Mouse (Mus musculus): ENCODE results near the gene Arfgef3. TPM values are rescaled to one million over a fixed set of nuclear protein-coding genes. Genes with fewer than 3 reads are reported as not detected.

Arfgef3 gene
- polyA plus RNA-seq, 1 experiment from 2014 or later = 0.15 TPM

- no peak within 1 kb of the TSS for H3K27ac ChIP-seq (replicated peaks; ENCODE audit: low read depth, low read length)
- H3K4me1 ChIP-seq (ENCODE audit: control insufficient read depth, insufficient read depth, low read length) = no peaks in the 10 kb centered on the region
- H3K4me3 ChIP-seq (ENCODE audit: low read depth, low read length) = peak within 1 kb of the TSS; percentile 56
- peak; percentile 91 for DNase-seq (ENCODE audit: low spot score)
- 1% methylated on average over 22 of the region's 22 CpGs for WGBS
- no peaks in the 10 kb centered on the region for H3K9me3 ChIP-seq (ENCODE audit: control insufficient read depth, low read length)
- H3K4me2 ChIP-seq (ENCODE audit: low read depth, severe bottlenecking) = peak within 1 kb of the TSS; percentile 87
- H3K27me3 ChIP-seq (ENCODE audit: control insufficient read depth, insufficient read depth, low read length) = no peaks in the 10 kb centered on the region
- ATAC-seq (ENCODE audit: insufficient number of reproducible peaks, low FRiP score, low TSS enrichment, low read depth) = peak; percentile 92
- H3K36me3 ChIP-seq (ENCODE audit: control insufficient read depth, insufficient read depth, low read length) = no peaks in the 10 kb centered on the region
- H3K9ac ChIP-seq (ENCODE audit: low read length) = peak within 1 kb of the TSS; percentile 66
Measured at GRCm38 (mm10) chr10:18545813-18546235, 197.9 kb downstream of the Arfgef3 start, which contains the start of gene Hebp2. Hebp2 (minus strand) TSS chr10:18546076.

DNA sequence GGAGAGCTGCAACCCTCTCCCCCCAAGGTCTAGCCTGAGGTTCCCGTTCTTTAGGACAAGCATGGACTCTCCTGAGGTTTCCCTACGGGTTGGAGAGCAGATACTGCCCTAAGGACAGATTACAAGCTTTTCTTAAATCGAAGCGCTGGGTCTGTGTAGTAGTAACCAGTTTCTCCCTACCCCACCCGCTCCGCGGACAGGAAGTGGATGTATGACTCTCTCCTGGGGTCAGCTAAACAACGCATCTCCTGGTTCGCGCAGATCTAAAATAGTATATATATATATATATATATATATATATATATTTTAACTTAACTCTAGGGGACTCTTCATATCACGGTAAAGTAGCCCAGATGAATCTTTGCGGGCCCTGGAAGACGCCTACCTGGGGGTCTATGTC is 198.4 kb downstream of the Arfgef3 start:
- Histone ChIP-seq H3K4me1 (ENCODE audit: control insufficient read depth, insufficient read depth, low read length) (no peaks in the 10 kb centered on the region), H3K9me3 (ENCODE audit: control insufficient read depth, low read length) (no peaks in the 10 kb centered on the region), H3K4me2 (ENCODE audit: low read depth, severe bottlenecking) (peak overlapping the region; percentile 87), H3K36me3 (ENCODE audit: control insufficient read depth, insufficient read depth, low read length) (no peaks in the 10 kb centered on the region), H3K27ac (replicated peaks; ENCODE audit: low read depth, low read length) (no peak overlapping the region), H3K4me3 (ENCODE audit: low read depth, low read length) (peak overlapping the region; percentile 56), H3K9ac (ENCODE audit: low read length) (peak overlapping the region; percentile 66), H3K27me3 (ENCODE audit: control insufficient read depth, insufficient read depth, low read length) (no peaks in the 10 kb centered on the region)
- DNase-seq (ENCODE audit: low spot score) = no peak
- 9% methylated on average over 13 of the region's 13 CpGs for WGBS
- peak; percentile 18; the same call in 1 of the 2 replicates for ATAC-seq (ENCODE audit: insufficient number of reproducible peaks, low FRiP score, low TSS enrichment, low read depth)

DNA sequence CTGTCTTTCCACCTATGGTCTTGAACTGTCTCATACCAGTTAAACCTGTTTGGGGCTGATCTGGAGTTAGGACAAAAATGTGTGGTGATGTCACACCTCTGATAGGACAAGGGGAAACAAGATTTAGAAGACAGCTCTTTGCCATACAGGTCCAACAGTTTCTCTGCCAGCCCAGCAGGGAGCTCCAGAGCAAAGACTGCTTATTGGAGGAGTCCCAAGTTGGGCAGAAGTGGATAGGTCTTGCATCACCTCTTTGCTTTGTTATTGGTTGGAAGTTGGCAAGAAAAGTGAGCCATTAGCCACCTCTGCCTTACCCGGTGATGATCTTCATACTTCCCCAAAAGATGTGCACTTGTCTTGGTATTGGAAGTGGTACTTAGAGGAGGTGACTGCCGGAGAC is 206.9 kb downstream of the Arfgef3 start:
- H3K4me3 ChIP-seq (ENCODE audit: low read depth, low read length) = no peak overlapping the region
- WGBS = 91% methylated on average over 2 of the region's 2 CpGs
- no peak overlapping the region for H3K9ac ChIP-seq (ENCODE audit: low read length)
- H3K4me1 ChIP-seq (ENCODE audit: control insufficient read depth, insufficient read depth, low read length) = no peaks in the 10 kb centered on the region
- H3K4me2 ChIP-seq (ENCODE audit: low read depth, severe bottlenecking) = no peak overlapping the region
- H3K36me3 ChIP-seq (ENCODE audit: control insufficient read depth, insufficient read depth, low read length) = no peaks in the 10 kb centered on the region
- no peaks in the 10 kb centered on the region for H3K27me3 ChIP-seq (ENCODE audit: control insufficient read depth, insufficient read depth, low read length)
- ATAC-seq (ENCODE audit: insufficient number of reproducible peaks, low FRiP score, low TSS enrichment, low read depth) (no peak), DNase-seq (ENCODE audit: low spot score) (no peak)
- no peaks in the 10 kb centered on the region for H3K9me3 ChIP-seq (ENCODE audit: control insufficient read depth, low read length)
- no peak overlapping the region for H3K27ac ChIP-seq (replicated peaks; ENCODE audit: low read depth, low read length)

DNA sequence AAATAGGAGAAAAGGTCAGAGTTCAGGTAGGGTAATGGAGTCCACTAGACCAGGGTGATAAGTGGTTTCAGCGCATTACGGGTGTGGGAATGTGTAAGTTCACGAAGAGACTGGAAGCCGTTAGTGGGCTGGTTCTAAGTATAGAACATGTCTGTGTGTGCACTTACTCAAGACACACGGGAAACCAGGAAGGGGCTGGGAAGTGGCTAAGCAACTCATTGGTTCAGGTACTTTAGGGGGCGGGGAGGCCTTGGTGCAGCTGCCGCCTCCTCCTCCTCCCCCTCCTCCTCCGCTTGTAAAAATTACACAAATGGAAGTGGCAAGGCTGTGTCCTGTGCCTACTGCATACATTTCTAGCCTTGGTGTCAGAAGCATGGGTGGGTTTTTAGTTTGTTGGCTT is 211.5 kb downstream of the Arfgef3 start:
- DNase-seq (ENCODE audit: low spot score) (peak; percentile 46), ATAC-seq (ENCODE audit: insufficient number of reproducible peaks, low FRiP score, low TSS enrichment, low read depth) (no peak)
- no peaks in the 10 kb centered on the region for H3K27me3 ChIP-seq (ENCODE audit: control insufficient read depth, insufficient read depth, low read length)
- no peaks in the 10 kb centered on the region for H3K36me3 ChIP-seq (ENCODE audit: control insufficient read depth, insufficient read depth, low read length)
- no peak overlapping the region for H3K27ac ChIP-seq (replicated peaks; ENCODE audit: low read depth, low read length)
- WGBS = 52% methylated on average over 8 of the region's 8 CpGs
- no peaks in the 10 kb centered on the region for H3K4me1 ChIP-seq (ENCODE audit: control insufficient read depth, insufficient read depth, low read length)
- no peak overlapping the region for H3K9ac ChIP-seq (ENCODE audit: low read length)
- H3K9me3 ChIP-seq (ENCODE audit: control insufficient read depth, low read length) = no peaks in the 10 kb centered on the region
- no peak overlapping the region for H3K4me3 ChIP-seq (ENCODE audit: low read depth, low read length)
- no peak overlapping the region for H3K4me2 ChIP-seq (ENCODE audit: low read depth, severe bottlenecking)

Other genes starting within 250 kb of the Arfgef3 start
- gene Hebp2, start 197.9 kb downstream of the Arfgef3 start, polyA plus RNA-seq (2014; fragmentation: Nextera tagmentation; extraction: Ambion mirVana) = 19.7 and 21.0 TPM in 2 replicates
- not detected in 2 replicates for gene Gm4922, start 42.8 kb upstream of the Arfgef3 start, polyA plus RNA-seq (2014; fragmentation: Nextera tagmentation; extraction: Ambion mirVana)
- 41.1 and 43.3 TPM in 2 replicates for gene Perp, start 101.1 kb upstream of the Arfgef3 start, polyA plus RNA-seq (2014; fragmentation: Nextera tagmentation; extraction: Ambion mirVana)

All from limb, embryonic 11.5 days (tissue).